Mouse (Mus musculus) bone marrow macrophage, adult 2 months (primary cell): ENCODE data around the gene Nr4a1.

Experiments used
- CTCF ChIP-seq: IDR thresholded peaks from 2 replicates; pipeline ENCODE4 v1.5.1; 2012; ENCODE audit warnings: low read depth, mild to moderate bottlenecking, low read length, moderate library complexity
- POLR2A ChIP-seq: IDR thresholded peaks from 2 replicates; pipeline ENCODE4 v1.6.1; 2012; ENCODE audit warnings: mild to moderate bottlenecking, low read depth, low read length, borderline replicate concordance

DNA sequence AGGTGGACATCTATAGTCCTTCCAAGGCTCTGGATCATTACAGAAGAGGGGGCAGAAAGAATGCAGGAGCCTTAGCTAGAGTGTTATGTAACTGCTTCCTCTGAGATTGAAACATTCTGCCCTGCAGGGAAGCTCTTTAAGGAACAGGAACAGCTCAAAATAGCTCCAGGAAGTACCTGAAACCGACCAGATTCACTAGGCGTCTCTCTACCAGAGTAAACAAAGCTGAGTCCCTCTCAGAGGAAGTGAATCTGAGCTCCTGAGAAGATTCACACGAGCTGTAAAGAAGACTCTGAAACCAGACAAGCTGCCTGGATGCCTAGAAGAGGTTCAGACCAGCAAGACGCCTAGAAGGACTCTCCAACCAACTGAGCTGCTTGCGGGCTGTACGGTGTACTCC is 1.5 kb upstream of the Nr4a1 start:
- TF ChIP-seq CTCF (no peak), POLR2A (no peak)
